Mouse (Mus musculus): ENCODE measurements around the gene Dynlt1b. TPM values are rescaled to one million over a fixed set of nuclear protein-coding genes. Genes with fewer than 3 reads are reported as not detected.
A peak's percentile ranks its signal among the peaks of the same experiment; 100 is the strongest.
"Not testable (repeated sequence)": the region's sequence is repeated elsewhere in the genome, so short reads cannot be mapped to it uniquely, and the experiment has no call there.

The Dynlt1b gene
- polyA plus RNA-seq, 1 experiment from 2014 or later, result 474 TPM

DNA sequence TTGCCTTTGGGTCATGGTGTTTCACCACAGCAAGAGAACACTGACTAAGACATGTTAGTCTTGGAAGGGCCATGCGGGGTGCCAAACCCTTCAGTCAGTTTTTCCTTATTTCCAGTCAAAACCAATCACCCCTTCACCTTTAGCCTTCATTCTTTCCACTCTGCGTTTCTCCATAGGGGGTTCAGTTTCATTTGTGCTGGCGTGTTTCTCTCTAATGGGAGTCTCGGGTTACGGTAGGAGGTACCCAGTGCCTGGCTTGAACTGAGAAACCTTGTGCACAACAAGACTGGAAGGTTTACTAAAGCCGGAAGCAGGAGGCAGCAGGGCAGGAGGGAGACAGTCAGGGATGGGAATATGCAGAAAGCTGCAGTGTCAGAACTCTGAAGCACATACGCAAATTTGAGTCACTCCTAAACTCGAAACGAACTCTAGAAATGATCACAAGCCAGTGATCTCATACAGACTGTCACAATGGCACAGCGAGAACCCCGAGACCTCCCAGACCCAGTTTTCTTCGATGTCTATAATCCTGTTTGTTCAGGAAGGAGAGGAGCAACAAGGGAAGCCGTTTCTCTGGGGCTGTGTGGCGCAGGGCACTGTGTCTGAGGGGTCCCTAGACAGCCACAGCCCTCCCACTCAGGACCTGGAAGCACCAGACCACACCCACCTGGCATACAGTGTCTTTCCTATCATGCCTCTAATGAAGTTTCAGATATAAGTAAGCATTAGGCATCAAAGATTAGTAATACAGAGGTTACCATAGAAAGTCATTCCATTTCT, 8.2 kb upstream of the Dynlt1b start:
- H3K4me1 ChIP-seq (ENCODE audit: control insufficient read depth, insufficient read depth, low read length); H3K9ac ChIP-seq (ENCODE audit: low read length); H3K27me3 ChIP-seq (ENCODE audit: control insufficient read depth, insufficient read depth, low read length); H3K4me2 ChIP-seq (ENCODE audit: low read depth, low read length); H3K9me3 ChIP-seq (replicated peaks; ENCODE audit: control insufficient read depth, low read length); H3K36me3 ChIP-seq (ENCODE audit: control insufficient read depth, insufficient read depth, low read length); H3K4me3 ChIP-seq (replicated peaks; ENCODE audit: low read length); H3K27ac ChIP-seq (ENCODE audit: low read length); ATAC-seq (ENCODE audit: insufficient read depth, low FRiP score): not testable (repeated sequence)
- 54% methylated on average over 10 of the region's 14 CpGs for WGBS

DNA sequence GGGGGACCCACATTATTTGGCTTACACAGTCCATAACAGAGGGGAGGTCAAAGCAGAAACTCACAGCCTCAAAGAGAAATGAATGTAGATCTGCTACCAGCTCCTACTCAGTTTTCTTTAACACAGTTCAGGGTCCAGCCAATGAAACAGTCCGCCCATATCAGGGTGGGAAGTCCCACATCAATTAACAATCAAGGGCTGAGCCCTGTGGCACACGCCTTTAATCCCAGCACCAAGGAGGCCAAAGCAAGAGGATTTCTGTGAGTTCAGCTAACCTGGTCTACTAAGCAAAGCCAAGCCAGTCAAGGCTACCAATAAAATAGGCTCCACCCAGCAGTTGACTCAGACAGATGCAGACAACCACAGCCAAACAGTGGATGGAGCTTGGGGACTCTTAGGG, 7.5 kb upstream of the Dynlt1b start:
- H3K4me1 ChIP-seq (ENCODE audit: control insufficient read depth, insufficient read depth, low read length); H3K4me2 ChIP-seq (ENCODE audit: low read depth, low read length); H3K9me3 ChIP-seq (replicated peaks; ENCODE audit: control insufficient read depth, low read length); H3K27ac ChIP-seq (ENCODE audit: low read length); H3K36me3 ChIP-seq (ENCODE audit: control insufficient read depth, insufficient read depth, low read length); H3K4me3 ChIP-seq (replicated peaks; ENCODE audit: low read length); H3K9ac ChIP-seq (ENCODE audit: low read length); H3K27me3 ChIP-seq (ENCODE audit: control insufficient read depth, insufficient read depth, low read length): not testable (repeated sequence)
- WGBS, result 51% methylated on average over 2 of the region's 2 CpGs
- ATAC-seq (ENCODE audit: insufficient read depth, low FRiP score), result peak; percentile 67; the same call in 1 of the 2 replicates

DNA sequence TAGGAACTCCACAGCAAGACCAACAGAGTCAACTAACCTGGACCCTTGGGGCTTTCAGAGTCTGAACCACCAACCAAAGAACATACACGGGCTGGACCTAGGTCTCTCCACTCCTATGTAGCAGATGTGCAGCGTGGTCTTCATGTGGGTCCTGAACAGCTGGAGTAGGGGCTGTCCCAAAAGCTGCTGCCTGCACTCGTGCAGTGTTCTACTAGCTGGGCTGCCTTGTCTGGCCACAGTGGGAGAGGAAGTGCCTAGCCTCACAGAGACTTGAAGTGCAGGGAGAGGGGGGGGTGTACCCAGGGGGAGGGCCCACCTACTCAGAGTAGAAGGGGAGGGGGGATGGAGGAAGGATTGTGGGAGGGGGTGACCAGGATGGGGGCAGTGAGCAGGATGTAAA, 7.1 kb upstream of the Dynlt1b start:
- not testable (repeated sequence) for H3K4me2 ChIP-seq (ENCODE audit: low read depth, low read length); H3K36me3 ChIP-seq (ENCODE audit: control insufficient read depth, insufficient read depth, low read length); ATAC-seq (ENCODE audit: insufficient read depth, low FRiP score); H3K27ac ChIP-seq (ENCODE audit: low read length); H3K9ac ChIP-seq (ENCODE audit: low read length); H3K27me3 ChIP-seq (ENCODE audit: control insufficient read depth, insufficient read depth, low read length); H3K4me1 ChIP-seq (ENCODE audit: control insufficient read depth, insufficient read depth, low read length); H3K9me3 ChIP-seq (replicated peaks; ENCODE audit: control insufficient read depth, low read length); H3K4me3 ChIP-seq (replicated peaks; ENCODE audit: low read length)
- 60% methylated on average over 3 of the region's 3 CpGs for WGBS

DNA sequence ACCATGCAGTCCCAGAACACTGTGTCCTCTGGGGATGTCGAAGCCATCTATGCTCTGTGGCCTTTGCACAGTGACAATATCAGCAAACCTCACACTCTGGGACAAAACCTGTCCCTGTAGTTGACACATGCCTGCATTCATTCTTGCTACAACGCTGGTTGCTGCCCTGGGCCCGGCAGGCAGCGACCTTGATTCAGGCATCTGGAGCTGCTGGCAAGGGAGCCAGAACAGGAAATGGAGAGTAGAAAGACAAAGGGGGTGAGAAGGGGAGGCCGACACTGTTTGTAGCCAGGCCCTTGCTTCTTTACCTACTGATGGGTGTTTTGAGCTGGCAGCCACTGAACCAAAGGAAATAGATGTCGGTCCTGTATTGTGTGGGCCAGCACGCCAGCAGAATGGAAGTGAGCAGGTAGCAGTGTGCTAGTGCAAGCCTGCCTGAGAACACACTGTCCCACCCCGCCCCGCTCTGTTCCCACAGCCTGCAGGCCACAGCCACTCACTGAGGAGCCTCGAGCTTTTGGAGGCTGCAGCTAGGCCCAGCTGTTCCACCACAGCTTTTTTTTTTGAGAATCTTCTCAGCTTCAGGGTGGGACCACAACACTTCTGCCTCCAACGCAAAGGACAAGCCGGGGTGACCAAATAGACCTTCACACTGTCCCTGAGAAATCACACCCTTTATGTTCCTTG, 5.5 kb upstream of the Dynlt1b start:
- H3K27ac ChIP-seq (ENCODE audit: low read length), result peak overlapping the region; percentile 25; the same call in 1 of the 2 replicates
- H3K9ac ChIP-seq (ENCODE audit: low read length); H3K4me3 ChIP-seq (replicated peaks; ENCODE audit: low read length); H3K27me3 ChIP-seq (ENCODE audit: control insufficient read depth, insufficient read depth, low read length); H3K4me1 ChIP-seq (ENCODE audit: control insufficient read depth, insufficient read depth, low read length); H3K36me3 ChIP-seq (ENCODE audit: control insufficient read depth, insufficient read depth, low read length); H3K9me3 ChIP-seq (replicated peaks; ENCODE audit: control insufficient read depth, low read length); H3K4me2 ChIP-seq (ENCODE audit: low read depth, low read length): not testable (repeated sequence)
- 33% methylated on average over 11 of the region's 12 CpGs for WGBS
- peak; percentile 81 for ATAC-seq (ENCODE audit: insufficient read depth, low FRiP score)

DNA sequence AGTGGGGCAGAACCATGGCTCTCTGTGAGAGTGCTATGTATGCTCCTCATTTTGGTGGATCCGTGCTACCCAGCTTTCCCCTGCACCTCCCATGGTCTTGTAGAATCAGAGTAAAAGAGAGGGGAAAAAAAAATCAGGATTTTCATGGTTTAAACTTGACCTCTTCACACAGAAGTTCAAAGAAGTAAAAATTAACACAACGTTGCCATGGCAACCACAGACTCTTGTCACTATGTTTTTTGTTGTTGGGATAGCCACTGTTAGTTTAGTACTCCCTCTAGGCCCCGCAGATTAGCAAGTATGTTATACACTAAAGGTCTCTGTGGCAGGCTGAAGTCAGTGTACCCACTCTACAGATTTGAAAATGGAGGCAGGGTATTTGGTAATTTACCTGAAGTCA, 4.6 kb upstream of the Dynlt1b start:
- H3K36me3 ChIP-seq (ENCODE audit: control insufficient read depth, insufficient read depth, low read length); H3K9me3 ChIP-seq (replicated peaks; ENCODE audit: control insufficient read depth, low read length); ATAC-seq (ENCODE audit: insufficient read depth, low FRiP score); H3K27ac ChIP-seq (ENCODE audit: low read length); H3K4me3 ChIP-seq (replicated peaks; ENCODE audit: low read length); H3K27me3 ChIP-seq (ENCODE audit: control insufficient read depth, insufficient read depth, low read length); H3K4me1 ChIP-seq (ENCODE audit: control insufficient read depth, insufficient read depth, low read length); H3K9ac ChIP-seq (ENCODE audit: low read length); H3K4me2 ChIP-seq (ENCODE audit: low read depth, low read length): not testable (repeated sequence)
- WGBS, result 79% methylated on average over 2 of the region's 3 CpGs

DNA sequence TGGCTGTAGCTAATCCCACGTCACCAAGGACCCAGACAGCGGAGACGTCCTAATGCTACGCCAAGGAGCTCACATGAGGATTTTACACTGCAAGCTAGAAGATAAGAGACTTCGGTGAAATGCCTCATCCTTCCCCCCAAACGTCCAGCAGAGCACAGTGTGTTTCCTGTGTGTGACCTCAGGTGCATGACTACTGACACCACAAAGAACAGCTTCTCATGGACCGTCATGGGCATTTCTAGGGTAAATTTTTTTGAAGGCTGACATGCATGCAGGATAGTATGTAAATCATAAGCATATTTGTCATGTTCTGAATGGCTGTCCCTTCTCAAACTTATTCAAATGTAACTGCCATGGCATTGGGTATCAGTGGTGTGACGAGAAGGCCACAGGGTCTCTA, 3.0 kb upstream of the Dynlt1b start:
- H3K36me3 ChIP-seq (ENCODE audit: control insufficient read depth, insufficient read depth, low read length), result not testable (repeated sequence)
- WGBS, result 69% methylated on average over 3 of the region's 8 CpGs

DNA sequence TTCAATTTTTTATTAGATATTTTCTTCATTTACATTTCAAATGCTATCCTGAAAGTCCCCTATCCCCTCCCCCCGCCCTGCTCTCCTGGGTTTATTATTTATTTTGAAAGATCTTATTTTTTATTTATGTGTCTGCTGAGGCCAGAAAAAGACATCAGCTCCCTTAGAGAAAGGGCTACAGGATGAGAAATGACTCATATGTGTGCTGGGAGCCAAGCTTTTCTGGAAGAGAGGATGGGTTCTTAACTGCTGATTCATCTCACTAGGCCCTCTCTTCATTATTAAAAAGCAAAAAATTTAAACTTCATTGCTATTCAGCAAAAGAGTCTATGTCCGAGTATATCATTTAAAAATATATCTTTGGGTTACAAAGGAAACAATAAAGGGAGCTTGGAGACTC, 986 bp upstream of the Dynlt1b start:
- H3K4me3 ChIP-seq (replicated peaks; ENCODE audit: low read length); ATAC-seq (ENCODE audit: insufficient read depth, low FRiP score); H3K9me3 ChIP-seq (replicated peaks; ENCODE audit: control insufficient read depth, low read length); H3K27me3 ChIP-seq (ENCODE audit: control insufficient read depth, insufficient read depth, low read length); H3K4me2 ChIP-seq (ENCODE audit: low read depth, low read length); H3K4me1 ChIP-seq (ENCODE audit: control insufficient read depth, insufficient read depth, low read length); H3K36me3 ChIP-seq (ENCODE audit: control insufficient read depth, insufficient read depth, low read length); H3K9ac ChIP-seq (ENCODE audit: low read length): not testable (repeated sequence)
- H3K27ac ChIP-seq (ENCODE audit: low read length), result peak overlapping the region; percentile 75; the same call in 1 of the 2 replicates
- 76% methylated on average over 2 of the region's 2 CpGs for WGBS

More for the DNA sequence above, 3.0 kb upstream of the Dynlt1b start:
- not testable (repeated sequence) for H3K4me3 ChIP-seq (replicated peaks; ENCODE audit: low read length); H3K4me1 ChIP-seq (ENCODE audit: control insufficient read depth, insufficient read depth, low read length); H3K27ac ChIP-seq (ENCODE audit: low read length); H3K9me3 ChIP-seq (replicated peaks; ENCODE audit: control insufficient read depth, low read length); ATAC-seq (ENCODE audit: insufficient read depth, low FRiP score); H3K4me2 ChIP-seq (ENCODE audit: low read depth, low read length); H3K9ac ChIP-seq (ENCODE audit: low read length); H3K27me3 ChIP-seq (ENCODE audit: control insufficient read depth, insufficient read depth, low read length)

DNA sequence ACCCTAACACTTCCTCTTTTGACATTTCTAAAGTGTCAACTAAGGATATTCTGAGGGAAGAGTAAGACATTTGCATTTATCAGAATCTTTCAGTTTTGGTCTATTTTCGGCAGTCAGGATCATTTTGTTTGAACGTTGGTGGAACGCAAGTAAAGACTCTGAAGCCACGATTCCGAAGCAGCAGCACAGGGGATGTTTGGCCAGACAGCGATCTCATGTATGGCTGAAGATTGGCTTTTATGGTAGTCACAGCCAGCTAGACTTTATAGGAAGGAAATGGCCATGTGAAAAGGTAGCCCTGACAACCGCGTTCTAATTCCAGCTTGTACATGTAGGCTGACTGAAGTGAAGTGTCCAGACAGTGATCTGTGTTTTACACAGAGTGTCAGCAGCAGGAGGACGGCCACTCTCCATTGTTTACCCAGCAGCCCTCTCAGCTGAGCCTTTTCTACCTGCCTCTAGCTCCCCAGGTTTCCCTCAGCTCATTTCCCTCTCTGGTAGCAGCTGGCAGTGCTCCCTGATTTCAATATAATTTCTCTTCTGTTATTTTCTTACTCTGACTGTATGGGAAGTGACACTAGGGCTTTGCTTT, 594 bp downstream of the Dynlt1b start:
- H3K9me3 ChIP-seq (replicated peaks; ENCODE audit: control insufficient read depth, low read length); H3K4me1 ChIP-seq (ENCODE audit: control insufficient read depth, insufficient read depth, low read length); H3K27me3 ChIP-seq (ENCODE audit: control insufficient read depth, insufficient read depth, low read length); H3K36me3 ChIP-seq (ENCODE audit: control insufficient read depth, insufficient read depth, low read length): not testable (repeated sequence)
- Histone ChIP-seq H3K9ac (ENCODE audit: low read length) (peak overlapping the region; percentile 75), H3K4me2 (ENCODE audit: low read depth, low read length) (peak overlapping the region; percentile 47), H3K27ac (ENCODE audit: low read length) (peak overlapping the region; percentile 75; the same call in 1 of the 2 replicates), H3K4me3 (replicated peaks; ENCODE audit: low read length) (peak overlapping the region; percentile 56)
- under 1% methylated on average over 8 of the region's 9 CpGs for WGBS
- peak; percentile 14; the same call in 1 of the 2 replicates for ATAC-seq (ENCODE audit: insufficient read depth, low FRiP score)

DNA sequence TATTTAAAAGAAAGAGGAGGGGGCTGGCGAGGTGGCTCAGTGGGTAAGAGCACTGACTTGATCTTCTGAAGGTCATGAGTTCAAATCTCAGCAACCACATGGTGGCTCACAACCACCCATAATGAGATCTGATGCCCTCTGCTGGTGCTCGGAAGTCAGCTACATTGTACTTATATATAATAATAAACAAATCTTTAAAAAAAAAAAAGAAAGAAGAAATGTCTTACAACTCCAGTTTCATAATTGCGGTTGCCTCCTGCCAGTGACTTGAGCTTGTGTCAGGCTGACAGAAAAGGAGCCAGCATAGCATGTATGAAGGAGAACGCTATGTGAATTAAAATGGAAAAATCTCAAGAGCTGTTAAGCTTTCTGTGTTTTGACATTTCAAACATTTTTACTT, 2.5 kb downstream of the Dynlt1b start:
- not testable (repeated sequence) for H3K27me3 ChIP-seq (ENCODE audit: control insufficient read depth, insufficient read depth, low read length); ATAC-seq (ENCODE audit: insufficient read depth, low FRiP score); H3K9me3 ChIP-seq (replicated peaks; ENCODE audit: control insufficient read depth, low read length); H3K4me2 ChIP-seq (ENCODE audit: low read depth, low read length); H3K4me1 ChIP-seq (ENCODE audit: control insufficient read depth, insufficient read depth, low read length); H3K36me3 ChIP-seq (ENCODE audit: control insufficient read depth, insufficient read depth, low read length); H3K4me3 ChIP-seq (replicated peaks; ENCODE audit: low read length); H3K27ac ChIP-seq (ENCODE audit: low read length); H3K9ac ChIP-seq (ENCODE audit: low read length)
- 85% methylated on average over 3 of the region's 4 CpGs for WGBS

All from stomach, embryonic 16.5 days (tissue).